Mouse (Mus musculus): ENCODE results near the gene Pdlim5. TPM values are rescaled to one million over a fixed set of nuclear protein-coding genes. Genes with fewer than 3 reads are reported as not detected.

Pdlim5 gene
- polyA plus RNA-seq, 1 experiment from 2014 or later, result 64.2 TPM

DNA sequence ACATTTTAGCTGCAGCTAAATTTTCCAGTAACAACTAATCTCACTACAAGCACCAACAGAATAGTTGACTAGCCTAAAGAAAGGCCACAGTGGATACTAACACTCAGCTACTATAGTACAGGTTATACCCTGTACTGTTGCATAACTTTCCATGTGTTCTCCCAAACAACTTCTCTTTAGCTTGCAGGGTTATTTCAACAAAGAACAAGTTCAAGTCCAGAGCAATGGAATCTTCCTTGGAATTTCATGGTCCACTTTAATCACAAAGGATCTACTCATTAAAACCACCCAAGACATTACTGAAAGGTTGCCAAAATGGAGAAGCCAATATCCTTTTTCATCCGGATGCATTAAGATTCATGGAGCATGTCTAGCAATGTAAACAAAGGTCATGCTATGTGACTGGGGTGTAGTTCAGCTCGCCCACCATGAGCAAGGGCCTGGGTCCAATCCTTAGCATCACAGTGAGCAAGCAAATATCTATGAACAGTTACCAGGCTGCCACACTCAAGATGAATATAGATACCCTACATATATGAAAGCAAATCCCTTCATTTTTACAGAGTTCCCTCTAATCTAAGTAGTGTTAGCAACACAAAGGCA lies 79.3 kb downstream of the Pdlim5 start:
- Histone ChIP-seq H3K4me3 (replicated peaks; ENCODE audit: low read length) (no peak overlapping the region), H3K27me3 (ENCODE audit: control insufficient read depth, insufficient read depth, low read length) (no peaks in the 10 kb centered on the region), H3K9me3 (replicated peaks; ENCODE audit: control insufficient read depth, low read length) (no peaks in the 10 kb centered on the region), H3K27ac (ENCODE audit: low read length) (no peak overlapping the region), H3K36me3 (ENCODE audit: control insufficient read depth, insufficient read depth, low read length) (no peaks in the 10 kb centered on the region), H3K9ac (ENCODE audit: low read length) (no peak overlapping the region), H3K4me1 (ENCODE audit: control insufficient read depth, insufficient read depth, low read length) (peaks cover 3% of the 10 kb centered on the region; the same call in 1 of the 2 replicates), H3K4me2 (ENCODE audit: low read depth, low read length) (no peak overlapping the region)
- ATAC-seq (ENCODE audit: insufficient read depth, low FRiP score), result no peak
- WGBS, result 64% methylated on average over 2 of the region's 2 CpGs

DNA sequence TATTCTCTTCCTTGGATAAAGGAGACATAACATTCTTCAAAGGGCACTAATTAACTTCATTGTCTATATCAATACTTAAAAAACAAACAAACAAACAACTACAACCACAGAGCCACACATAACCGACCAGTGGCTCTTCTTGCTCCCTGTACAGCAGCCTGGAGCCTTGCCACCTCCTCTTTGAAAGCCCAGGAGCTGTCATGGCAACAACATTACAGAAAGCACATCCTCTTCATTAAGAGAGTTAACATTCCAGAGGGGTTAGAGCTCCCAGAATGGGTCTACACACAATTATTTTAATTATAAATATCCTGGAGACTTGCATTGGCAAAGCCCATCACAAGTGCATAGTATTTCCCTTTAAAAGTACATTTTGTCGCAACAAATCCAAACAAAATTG lies 84.4 kb downstream of the Pdlim5 start:
- no peak for ATAC-seq (ENCODE audit: insufficient read depth, low FRiP score)
- Histone ChIP-seq H3K36me3 (ENCODE audit: control insufficient read depth, insufficient read depth, low read length) (no peaks in the 10 kb centered on the region), H3K9ac (ENCODE audit: low read length) (no peak overlapping the region), H3K4me3 (replicated peaks; ENCODE audit: low read length) (no peak overlapping the region), H3K27ac (ENCODE audit: low read length) (no peak overlapping the region), H3K4me1 (ENCODE audit: control insufficient read depth, insufficient read depth, low read length) (peaks cover 4% of the 10 kb centered on the region; the same call in 1 of the 2 replicates), H3K4me2 (ENCODE audit: low read depth, low read length) (no peak overlapping the region), H3K27me3 (ENCODE audit: control insufficient read depth, insufficient read depth, low read length) (no peaks in the 10 kb centered on the region), H3K9me3 (replicated peaks; ENCODE audit: control insufficient read depth, low read length) (no peaks in the 10 kb centered on the region)
- WGBS, result 48% methylated on average over 2 of the region's 2 CpGs

DNA sequence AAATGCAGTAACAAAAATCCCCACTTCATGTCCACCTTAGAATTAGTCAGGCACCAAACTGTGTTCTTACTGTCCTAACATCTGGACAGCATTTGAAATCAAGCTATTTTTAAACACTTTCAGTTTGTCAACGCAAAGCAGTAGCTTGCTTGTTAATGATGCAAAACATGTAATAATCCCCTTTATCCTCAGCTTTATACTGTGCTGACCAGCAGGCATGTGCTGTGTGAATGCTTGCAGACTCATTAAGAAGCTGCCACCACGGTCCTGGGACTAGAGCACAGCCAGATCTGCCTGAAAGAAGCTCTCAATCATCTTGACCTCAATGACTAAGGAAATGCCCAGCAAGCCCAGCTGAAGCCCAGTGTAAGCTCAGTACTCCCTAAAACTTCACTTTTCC lies 85.0 kb downstream of the Pdlim5 start:
- Histone ChIP-seq H3K9me3 (replicated peaks; ENCODE audit: control insufficient read depth, low read length) (no peaks in the 10 kb centered on the region), H3K9ac (ENCODE audit: low read length) (no peak overlapping the region), H3K27me3 (ENCODE audit: control insufficient read depth, insufficient read depth, low read length) (no peaks in the 10 kb centered on the region), H3K27ac (ENCODE audit: low read length) (no peak overlapping the region), H3K4me1 (ENCODE audit: control insufficient read depth, insufficient read depth, low read length) (peaks cover 4% of the 10 kb centered on the region; the same call in 1 of the 2 replicates), H3K36me3 (ENCODE audit: control insufficient read depth, insufficient read depth, low read length) (no peaks in the 10 kb centered on the region), H3K4me2 (ENCODE audit: low read depth, low read length) (no peak overlapping the region), H3K4me3 (replicated peaks; ENCODE audit: low read length) (no peak overlapping the region)
- WGBS, result 36% methylated on average over 2 of the region's 2 CpGs
- no peak for ATAC-seq (ENCODE audit: insufficient read depth, low FRiP score)

DNA sequence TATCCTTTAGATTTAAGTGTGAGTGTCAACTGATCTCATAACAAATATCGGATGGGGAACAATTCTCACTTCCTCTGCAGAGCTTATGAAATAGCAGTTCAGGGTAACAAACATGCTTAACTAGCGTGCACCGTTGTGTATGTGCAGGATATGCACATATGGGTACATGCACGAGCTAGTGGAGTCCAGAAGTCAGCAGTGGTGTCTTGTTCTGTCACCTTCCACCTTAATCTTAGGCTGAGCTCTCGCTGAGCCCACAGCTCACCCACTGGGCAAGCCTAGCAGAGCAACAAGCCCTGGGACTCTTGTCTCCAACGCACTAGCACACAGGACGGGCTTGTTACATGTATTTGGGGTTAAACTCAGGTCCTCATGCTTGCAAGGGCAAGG lies 100.2 kb downstream of the Pdlim5 start:
- Histone ChIP-seq H3K9ac (ENCODE audit: low read length) (no peak overlapping the region), H3K36me3 (ENCODE audit: control insufficient read depth, insufficient read depth, low read length) (no peaks in the 10 kb centered on the region), H3K4me3 (replicated peaks; ENCODE audit: low read length) (no peak overlapping the region), H3K4me1 (ENCODE audit: control insufficient read depth, insufficient read depth, low read length) (no peaks in the 10 kb centered on the region), H3K27me3 (ENCODE audit: control insufficient read depth, insufficient read depth, low read length) (no peaks in the 10 kb centered on the region), H3K9me3 (replicated peaks; ENCODE audit: control insufficient read depth, low read length) (no peaks in the 10 kb centered on the region), H3K27ac (ENCODE audit: low read length) (no peak overlapping the region; the same call in 1 of the 2 replicates), H3K4me2 (ENCODE audit: low read depth, low read length) (no peak overlapping the region)
- no peak for ATAC-seq (ENCODE audit: insufficient read depth, low FRiP score)
- 83% methylated on average over 7 of the region's 7 CpGs for WGBS

DNA sequence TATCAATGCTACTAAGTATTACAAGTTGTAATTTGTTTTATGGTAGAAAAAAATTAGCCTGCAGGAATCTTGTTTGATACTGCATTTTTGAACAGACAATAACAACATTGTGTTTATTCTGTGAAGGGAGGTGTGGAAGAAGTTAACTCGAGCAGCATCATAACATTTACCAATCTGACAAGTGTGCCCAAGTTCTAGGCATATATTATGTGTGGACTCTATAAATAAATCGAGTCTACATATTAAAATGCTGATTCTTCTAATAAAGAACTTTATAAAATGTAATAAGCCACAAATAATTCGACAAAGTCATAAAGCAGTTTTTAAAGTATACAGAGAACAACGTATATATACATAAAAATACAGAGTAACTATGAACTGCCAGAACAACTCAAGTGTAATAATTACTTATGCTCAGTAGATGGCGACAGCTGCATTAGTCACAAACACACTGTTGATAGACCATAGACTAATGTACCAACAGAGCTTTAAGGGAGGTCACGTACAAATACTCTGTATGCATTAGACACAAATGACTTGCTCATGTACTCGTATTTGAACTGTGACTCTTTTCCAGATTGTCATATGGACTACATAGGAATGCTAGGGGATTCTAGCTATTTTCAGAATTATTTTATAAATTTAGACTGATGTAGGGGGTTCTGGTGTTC lies 100.7 kb downstream of the Pdlim5 start:
- Histone ChIP-seq H3K4me1 (ENCODE audit: control insufficient read depth, insufficient read depth, low read length) (no peaks in the 10 kb centered on the region), H3K4me2 (ENCODE audit: low read depth, low read length) (no peak overlapping the region), H3K27me3 (ENCODE audit: control insufficient read depth, insufficient read depth, low read length) (no peaks in the 10 kb centered on the region), H3K36me3 (ENCODE audit: control insufficient read depth, insufficient read depth, low read length) (no peaks in the 10 kb centered on the region), H3K4me3 (replicated peaks; ENCODE audit: low read length) (no peak overlapping the region), H3K27ac (ENCODE audit: low read length) (no peak overlapping the region), H3K9me3 (replicated peaks; ENCODE audit: control insufficient read depth, low read length) (no peaks in the 10 kb centered on the region), H3K9ac (ENCODE audit: low read length) (no peak overlapping the region)
- 23% methylated on average over 7 of the region's 7 CpGs for WGBS
- ATAC-seq (ENCODE audit: insufficient read depth, low FRiP score), result peak; percentile 75

DNA sequence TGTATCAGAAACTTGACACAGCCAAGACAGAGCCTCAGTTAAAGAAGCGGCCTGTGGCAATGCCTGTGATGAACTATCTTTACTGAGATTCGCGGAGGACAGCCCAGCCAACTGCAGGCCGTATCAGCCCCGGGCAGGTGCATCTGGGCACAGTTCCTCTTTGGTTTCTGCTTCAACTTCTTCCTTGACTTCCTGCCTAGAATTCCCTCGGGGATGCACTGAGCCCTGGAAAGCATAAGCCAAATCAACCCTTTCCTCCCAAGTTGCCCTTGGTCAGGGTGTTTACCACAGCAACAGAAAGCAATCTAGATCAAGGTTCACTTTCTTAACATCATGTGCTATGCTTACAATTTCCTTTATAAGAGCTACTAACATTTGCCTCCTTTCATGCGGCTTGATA lies 101.9 kb downstream of the Pdlim5 start:
- Histone ChIP-seq H3K4me2 (ENCODE audit: low read depth, low read length) (no peak overlapping the region), H3K27ac (ENCODE audit: low read length) (no peak overlapping the region), H3K9me3 (replicated peaks; ENCODE audit: control insufficient read depth, low read length) (no peaks in the 10 kb centered on the region), H3K36me3 (ENCODE audit: control insufficient read depth, insufficient read depth, low read length) (no peaks in the 10 kb centered on the region), H3K9ac (ENCODE audit: low read length) (no peak overlapping the region), H3K4me1 (ENCODE audit: control insufficient read depth, insufficient read depth, low read length) (no peaks in the 10 kb centered on the region), H3K4me3 (replicated peaks; ENCODE audit: low read length) (no peak overlapping the region), H3K27me3 (ENCODE audit: control insufficient read depth, insufficient read depth, low read length) (no peaks in the 10 kb centered on the region)
- ATAC-seq (ENCODE audit: insufficient read depth, low FRiP score), result no peak
- WGBS, result 75% methylated on average over 7 of the region's 7 CpGs

DNA sequence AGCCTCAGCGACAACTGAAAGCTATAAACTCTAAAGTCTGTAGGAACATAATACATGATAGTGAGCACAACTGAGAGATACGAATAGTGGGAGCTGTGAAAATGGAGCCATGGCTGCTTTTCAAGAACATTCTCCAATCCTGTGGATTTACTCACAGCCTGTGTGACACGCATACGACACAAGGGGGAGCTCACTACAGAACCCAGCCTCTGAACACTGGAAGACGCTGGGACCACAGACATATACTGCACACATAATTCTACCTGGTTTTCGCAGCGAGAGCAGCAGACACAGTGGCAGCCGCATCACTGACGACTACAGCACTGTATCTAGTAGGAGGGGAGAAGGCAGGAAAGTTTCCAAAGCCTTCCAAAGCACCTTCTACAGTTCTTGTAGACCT lies 112.8 kb downstream of the Pdlim5 start:
- Histone ChIP-seq H3K9me3 (replicated peaks; ENCODE audit: control insufficient read depth, low read length) (no peaks in the 10 kb centered on the region), H3K36me3 (ENCODE audit: control insufficient read depth, insufficient read depth, low read length) (no peaks in the 10 kb centered on the region), H3K27me3 (ENCODE audit: control insufficient read depth, insufficient read depth, low read length) (no peaks in the 10 kb centered on the region), H3K4me1 (ENCODE audit: control insufficient read depth, insufficient read depth, low read length) (peaks cover 8% of the 10 kb centered on the region; the same call in 1 of the 2 replicates), H3K9ac (ENCODE audit: low read length) (peak overlapping the region; percentile 40; the same call in 1 of the 2 replicates), H3K4me2 (ENCODE audit: low read depth, low read length) (peak overlapping the region; percentile 45), H3K4me3 (replicated peaks; ENCODE audit: low read length) (peak overlapping the region; percentile 32), H3K27ac (ENCODE audit: low read length) (no peak overlapping the region)
- 38% methylated on average over 9 of the region's 9 CpGs for WGBS
- ATAC-seq (ENCODE audit: insufficient read depth, low FRiP score), result peak; percentile 67

DNA sequence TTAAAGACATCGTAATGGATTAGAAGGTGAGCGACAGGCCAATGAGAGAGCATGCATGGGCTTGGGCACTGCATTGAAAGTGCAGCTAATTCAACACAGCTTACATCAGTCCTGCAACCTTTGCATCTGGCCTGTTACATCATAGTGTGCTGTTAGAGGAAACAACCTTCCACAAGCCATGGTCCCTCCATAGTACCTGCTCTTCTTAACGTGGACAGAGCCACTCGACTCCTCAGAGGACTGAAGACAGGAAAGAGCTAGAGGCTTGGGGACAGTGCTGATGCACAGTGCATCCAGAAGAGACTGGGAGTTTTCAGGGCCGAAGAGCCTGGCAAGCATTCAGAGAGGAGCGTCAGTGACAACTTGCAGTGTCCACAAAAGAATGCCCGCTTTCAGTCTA lies 113.8 kb downstream of the Pdlim5 start:
- peaks cover 8% of the 10 kb centered on the region; the same call in 1 of the 2 replicates for H3K4me1 ChIP-seq (ENCODE audit: control insufficient read depth, insufficient read depth, low read length)
- no peak overlapping the region for H3K4me2 ChIP-seq (ENCODE audit: low read depth, low read length)
- H3K9me3 ChIP-seq (replicated peaks; ENCODE audit: control insufficient read depth, low read length), result no peaks in the 10 kb centered on the region
- no peaks in the 10 kb centered on the region for H3K36me3 ChIP-seq (ENCODE audit: control insufficient read depth, insufficient read depth, low read length)
- ATAC-seq (ENCODE audit: insufficient read depth, low FRiP score), result no peak
- 0 out of 2 replicates have a peak overlapping the region, but pooled peaks have one; percentile 0 for H3K27ac ChIP-seq (ENCODE audit: low read length)
- no peak overlapping the region for H3K4me3 ChIP-seq (replicated peaks; ENCODE audit: low read length)
- 89% methylated on average over 7 of the region's 7 CpGs for WGBS
- no peak overlapping the region for H3K9ac ChIP-seq (ENCODE audit: low read length)
- H3K27me3 ChIP-seq (ENCODE audit: control insufficient read depth, insufficient read depth, low read length), result no peaks in the 10 kb centered on the region

DNA sequence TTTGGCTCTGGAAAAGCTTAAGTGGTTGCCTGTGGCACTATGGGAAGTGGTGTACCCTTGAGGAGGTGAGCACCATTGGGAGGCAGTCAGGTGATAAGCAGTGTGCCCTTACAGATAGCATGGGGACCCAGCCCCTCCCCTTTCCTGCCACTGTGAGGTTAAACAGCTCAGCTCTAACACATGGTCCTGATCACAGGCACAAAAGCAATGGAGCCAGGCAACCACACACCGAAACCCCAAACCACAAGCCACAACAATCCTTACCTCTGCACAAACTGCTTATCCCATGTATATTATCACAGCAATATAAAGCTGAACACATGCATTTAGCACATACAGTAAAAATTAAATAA lies 114.4 kb downstream of the Pdlim5 start:
- H3K27ac ChIP-seq (ENCODE audit: low read length), result no peak overlapping the region
- peaks cover 8% of the 10 kb centered on the region; the same call in 1 of the 2 replicates for H3K4me1 ChIP-seq (ENCODE audit: control insufficient read depth, insufficient read depth, low read length)
- no peaks in the 10 kb centered on the region for H3K27me3 ChIP-seq (ENCODE audit: control insufficient read depth, insufficient read depth, low read length)
- ATAC-seq (ENCODE audit: insufficient read depth, low FRiP score), result peak; percentile 92
- WGBS, result 63% methylated on average over 1 of the region's 1 CpGs
- H3K36me3 ChIP-seq (ENCODE audit: control insufficient read depth, insufficient read depth, low read length), result no peaks in the 10 kb centered on the region
- no peak overlapping the region for H3K4me2 ChIP-seq (ENCODE audit: low read depth, low read length)
- no peaks in the 10 kb centered on the region for H3K9me3 ChIP-seq (replicated peaks; ENCODE audit: control insufficient read depth, low read length)
- no peak overlapping the region for H3K4me3 ChIP-seq (replicated peaks; ENCODE audit: low read length)
- H3K9ac ChIP-seq (ENCODE audit: low read length), result no peak overlapping the region

Measured in stomach, embryonic 16.5 days (tissue).